ENCODE assay signal across 8 mouse cellular contexts in the genomic region with DNA sequence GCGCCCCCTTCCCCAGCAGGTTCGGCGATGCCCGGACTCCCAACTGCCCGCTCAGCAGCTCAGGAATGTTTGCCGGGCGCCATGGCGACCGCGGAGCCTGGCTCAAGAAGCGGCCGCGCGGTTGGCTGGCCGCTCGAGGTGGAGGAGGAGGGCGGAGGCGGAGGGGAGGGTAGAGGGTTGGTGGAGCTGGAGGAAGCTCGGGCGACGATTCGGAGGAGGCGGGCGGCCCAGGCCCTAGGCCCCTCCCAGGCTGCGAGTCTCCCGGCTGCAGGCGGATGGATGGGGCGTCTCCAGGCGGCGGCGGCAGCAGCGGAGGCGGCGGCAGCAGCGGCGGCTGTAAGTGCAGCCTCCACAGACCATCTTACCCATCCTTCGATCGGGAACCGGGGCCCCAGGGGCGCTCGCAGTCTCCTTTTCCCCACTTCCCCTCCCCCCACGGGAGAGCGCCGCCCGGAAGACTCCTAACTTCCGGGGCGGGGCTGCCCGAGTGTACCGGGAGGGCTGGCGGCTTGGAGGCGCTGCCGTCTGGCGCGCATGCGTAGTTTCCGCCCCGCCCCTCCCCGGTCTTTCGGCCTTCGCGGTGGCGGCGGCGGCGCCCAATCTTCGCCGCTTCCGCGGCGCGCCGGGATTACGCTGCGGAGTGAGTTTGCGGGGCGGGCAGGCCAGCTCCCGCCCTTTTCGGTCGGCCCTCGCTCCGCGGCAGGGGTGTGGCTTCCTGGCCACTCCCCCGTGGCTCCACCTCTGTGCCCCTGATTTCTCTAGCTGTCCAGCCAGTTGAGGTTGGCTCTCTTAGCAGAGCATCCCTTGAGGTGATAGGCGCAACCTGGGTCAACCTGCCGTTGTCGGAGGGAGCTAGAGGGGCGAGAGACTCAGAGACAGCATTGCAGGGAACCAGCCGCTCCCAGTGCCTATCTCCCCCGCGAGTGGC. TPM values are rescaled to one million over a fixed set of nuclear protein-coding genes. Genes with fewer than 3 reads are reported as not detected.
DNase-seq lines count a peak whose midpoint lies in the region; ATAC-seq lines count a peak whose summit lies in the region.

Gene Mier1 (plus strand): TSS at position 207 of the 928 bp plus-strand sequence.
Gene Wdr78 (minus strand): TSS at position 372 of the 928 bp plus-strand sequence.

- 0 out of 2 replicates have a peak, but pooled peaks cover 3% of the 10 kb centered on the region for H3K4me1 ChIP-seq in brown adipose tissue, adult 24 weeks (ENCODE audit: control insufficient read depth, insufficient read depth, insufficient read length, low read length)
- peaks cover 9 to 24% of the 10 kb centered on the region in 2 experiments for H3K4me1 ChIP-seq in heart, embryonic 14.5 days (ENCODE audit: control insufficient read depth in 2 of 2, insufficient read depth in 2 of 2, low read length in 2 of 2)
- peaks cover 33% of the 10 kb centered on the region for H3K4me1 ChIP-seq in liver, embryonic 13.5 days (replicated peaks)
- peaks cover 18% of the 10 kb centered on the region for H3K4me1 ChIP-seq in stomach, embryonic 16.5 days (ENCODE audit: control insufficient read depth, insufficient read depth, low read length)

- peak; percentile 99 for ATAC-seq in heart, embryonic 14.5 days (ENCODE audit: insufficient number of reproducible peaks, insufficient read depth, low FRiP score, low read depth)
- ATAC-seq in liver, embryonic 13.5 days (ENCODE audit: low read depth) = peak; percentile 98
- peak; percentile 99 for ATAC-seq in stomach, embryonic 16.5 days (ENCODE audit: insufficient read depth, low FRiP score)

- no peaks in the 10 kb centered on the region for H3K9me3 ChIP-seq in heart, embryonic 14.5 days (ENCODE audit: control insufficient read depth, low read length)
- no peaks in the 10 kb centered on the region for H3K9me3 ChIP-seq in liver, embryonic 13.5 days (replicated peaks)
- no peaks in the 10 kb centered on the region for H3K9me3 ChIP-seq in stomach, embryonic 16.5 days (replicated peaks; ENCODE audit: control insufficient read depth, low read length)

- WGBS in heart, embryonic 14.5 days = under 1% methylated on average over 56 of the region's 90 CpGs
- under 1% methylated on average over 79 of the region's 90 CpGs for WGBS in liver, embryonic 13.5 days (ENCODE audit: insufficient replicate concordance)
- under 1% methylated on average over 76 of the region's 90 CpGs for WGBS in stomach, embryonic 16.5 days

- H3K9ac ChIP-seq in heart, embryonic 14.5 days (ENCODE audit: low read length) = peak within 1 kb of the TSS; percentile 85
- H3K9ac ChIP-seq in liver, embryonic 13.5 days = peak within 1 kb of the TSS; percentile 91
- peak within 1 kb of the TSS; percentile 90 for H3K9ac ChIP-seq in stomach, embryonic 16.5 days (ENCODE audit: low read length)

- peak within 1 kb of the TSS; percentile 76 for H3K4me3 ChIP-seq in brown adipose tissue, adult 24 weeks (ENCODE audit: insufficient read depth, low read depth, low read length)
- peak within 1 kb of the TSS; percentile 89 to 97 for H3K4me3 ChIP-seq in heart, embryonic 14.5 days (ENCODE audit: control insufficient read depth in 1 of 2, insufficient read depth in 1 of 2, low read depth in 1 of 2, low read length in 2 of 2)
- peak within 1 kb of the TSS; percentile 93 for H3K4me3 ChIP-seq in liver, embryonic 13.5 days (replicated peaks)
- peak within 1 kb of the TSS; percentile 77 for H3K4me3 ChIP-seq in stomach, embryonic 16.5 days (replicated peaks; ENCODE audit: low read length)

- peak within 1 kb of the TSS; percentile 91 for H3K27ac ChIP-seq in brown adipose tissue, adult 24 weeks (replicated peaks; ENCODE audit: low read depth, low read length)
- H3K27ac ChIP-seq in heart, embryonic 14.5 days (replicated peaks in 1 of 2; ENCODE audit: control insufficient read depth in 1 of 2, insufficient read depth in 1 of 2, low read depth in 2 of 2, low read length in 2 of 2) = peak within 1 kb of the TSS; percentile 89 to 99
- H3K27ac ChIP-seq in liver, embryonic 13.5 days = peak within 1 kb of the TSS; percentile 98
- H3K27ac ChIP-seq in stomach, embryonic 16.5 days (ENCODE audit: low read length) = peak within 1 kb of the TSS; percentile 99

- DNase-seq in CD4-positive, CD25-positive, alpha-beta regulatory T cell, adult 2 months (ENCODE audit: low read depth, low spot score) = peak; percentile 96
- DNase-seq in fibroblast of lung, adult 2 months (ENCODE audit: low read depth) = peak; percentile 82
- peak; percentile 97 for DNase-seq in kidney, postnatal 14 days
- peak; percentile 93 for DNase-seq in liver, embryonic 13.5 days
- peak; percentile 96 for DNase-seq in neural tube, embryonic 10.5 days (ENCODE audit: extremely low spot score, low spot score)

- no peaks in the 10 kb centered on the region for H3K27me3 ChIP-seq in heart, embryonic 14.5 days (ENCODE audit: control insufficient read depth, insufficient read depth, low read length)
- no peaks in the 10 kb centered on the region for H3K27me3 ChIP-seq in liver, embryonic 13.5 days
- H3K27me3 ChIP-seq in stomach, embryonic 16.5 days (ENCODE audit: control insufficient read depth, insufficient read depth, low read length) = no peaks in the 10 kb centered on the region

- H3K36me3 ChIP-seq in heart, embryonic 14.5 days (ENCODE audit: control insufficient read depth, insufficient read depth, low read length) = peaks cover 19% of the 10 kb centered on the region
- peaks cover 5% of the 10 kb centered on the region; the same call in 1 of the 2 replicates for H3K36me3 ChIP-seq in liver, embryonic 13.5 days
- H3K36me3 ChIP-seq in stomach, embryonic 16.5 days (ENCODE audit: control insufficient read depth, insufficient read depth, low read length) = peaks cover 5% of the 10 kb centered on the region; the same call in 1 of the 2 replicates

- H3K4me2 ChIP-seq in heart, embryonic 14.5 days (ENCODE audit: low read length) = peak within 1 kb of the TSS; percentile 81
- peak within 1 kb of the TSS; percentile 89 for H3K4me2 ChIP-seq in liver, embryonic 13.5 days
- peak within 1 kb of the TSS; percentile 68 for H3K4me2 ChIP-seq in stomach, embryonic 16.5 days (ENCODE audit: low read depth, low read length)

RNA-seq across cellular contexts. Expression of gene Mier1, which starts in this region (rescaled TPM):
- 26.7 and 26.8 TPM in 2 replicates for polyA plus RNA-seq in brown adipose tissue, adult 24 weeks (2012; ENCODE audit: insufficient read depth, insufficient read length, missing spikeins)
- 27.4 and 36.1 TPM in 2 replicates for polyA plus RNA-seq in heart, embryonic 14.5 days (2014; fragmentation: Nextera tagmentation; extraction: Ambion mirVana)
- 32.2 and 40.9 TPM in 2 replicates for polyA plus RNA-seq in liver, embryonic 13.5 days (2015; fragmentation: Nextera tagmentation; extraction: Ambion mirVana)
- polyA plus RNA-seq in stomach, embryonic 16.5 days (2015; fragmentation: Nextera tagmentation; extraction: Ambion mirVana) = 33.6 and 39.6 TPM in 2 replicates

RNA-seq across cellular contexts. Expression of gene Wdr78, which starts in this region (rescaled TPM):
- polyA plus RNA-seq in brown adipose tissue, adult 24 weeks (2012; ENCODE audit: insufficient read depth, insufficient read length, missing spikeins) = 1.2 and 1.5 TPM in 2 replicates
- polyA plus RNA-seq in heart, embryonic 14.5 days (2014; fragmentation: Nextera tagmentation; extraction: Ambion mirVana) = 0.89 and 1.2 TPM in 2 replicates
- polyA plus RNA-seq in liver, embryonic 13.5 days (2015; fragmentation: Nextera tagmentation; extraction: Ambion mirVana) = 0.52 and 0.61 TPM in 2 replicates
- polyA plus RNA-seq in stomach, embryonic 16.5 days (2015; fragmentation: Nextera tagmentation; extraction: Ambion mirVana) = 1.9 and 2.6 TPM in 2 replicates

Comparison
In these comparisons a context has a peak if more than half of its experiments do, and no peak if none do; other contexts are left out.
1. Peak in every context shown above with its lines: DNase-seq, ATAC-seq, H3K4me3 ChIP-seq and H3K27ac ChIP-seq.